Mouse (Mus musculus) frontal cortex, postnatal 10 days (tissue): ENCODE results near the gene Mt1.
A peak's percentile ranks its signal among the peaks of the same experiment; 100 is the strongest.
"Not testable (repeated sequence)": the region's sequence is repeated elsewhere in the genome, so short reads cannot be mapped to it uniquely, and the experiment has no call there.

Experiments used
- DNase-seq, 2 experiments: peaks; one replicate each; pipeline ENCODE4 v3.0.0; 2022; ENCODE audit warnings: low spot score in 2 of 2, mixed read lengths in 1 of 2

The Mt1 gene

DNA sequence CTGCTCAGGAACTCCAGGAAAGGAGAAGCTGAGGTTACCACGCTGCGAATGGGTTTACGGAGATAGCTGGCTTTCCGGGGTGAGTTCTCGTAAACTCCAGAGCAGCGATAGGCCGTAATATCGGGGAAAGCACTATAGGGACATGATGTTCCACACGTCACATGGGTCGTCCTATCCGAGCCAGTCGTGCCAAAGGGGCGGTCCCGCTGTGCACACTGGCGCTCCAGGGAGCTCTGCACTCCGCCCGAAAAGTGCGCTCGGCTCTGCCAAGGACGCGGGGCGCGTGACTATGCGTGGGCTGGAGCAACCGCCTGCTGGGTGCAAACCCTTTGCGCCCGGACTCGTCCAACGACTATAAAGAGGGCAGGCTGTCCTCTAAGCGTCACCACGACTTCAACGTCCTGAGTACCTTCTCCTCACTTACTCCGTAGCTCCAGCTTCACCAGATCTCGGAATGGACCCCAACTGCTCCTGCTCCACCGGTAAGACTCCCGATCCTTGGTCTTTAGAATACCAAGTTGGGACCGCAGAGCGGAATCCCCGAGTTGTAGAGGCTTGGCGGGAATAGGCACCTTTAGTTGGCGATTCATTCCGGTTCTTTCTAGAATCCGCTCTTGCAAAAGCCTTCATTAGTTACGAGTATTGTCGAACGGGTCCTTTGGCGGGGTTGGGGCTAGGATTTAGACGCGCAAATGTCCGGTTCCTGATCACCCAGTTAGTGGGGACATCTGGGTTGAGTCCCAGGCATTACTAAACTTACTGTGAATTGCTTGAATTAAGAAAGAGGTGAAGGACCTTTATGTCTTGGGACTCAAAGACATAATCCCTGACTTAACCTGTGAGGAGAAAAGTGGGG lies at the start of gene Mt1:
Gene Mt1, plus strand, starts transcription at position 226 of the 856 bp plus-strand sequence.
- DNase-seq: peak; percentile 83 to 89

DNA sequence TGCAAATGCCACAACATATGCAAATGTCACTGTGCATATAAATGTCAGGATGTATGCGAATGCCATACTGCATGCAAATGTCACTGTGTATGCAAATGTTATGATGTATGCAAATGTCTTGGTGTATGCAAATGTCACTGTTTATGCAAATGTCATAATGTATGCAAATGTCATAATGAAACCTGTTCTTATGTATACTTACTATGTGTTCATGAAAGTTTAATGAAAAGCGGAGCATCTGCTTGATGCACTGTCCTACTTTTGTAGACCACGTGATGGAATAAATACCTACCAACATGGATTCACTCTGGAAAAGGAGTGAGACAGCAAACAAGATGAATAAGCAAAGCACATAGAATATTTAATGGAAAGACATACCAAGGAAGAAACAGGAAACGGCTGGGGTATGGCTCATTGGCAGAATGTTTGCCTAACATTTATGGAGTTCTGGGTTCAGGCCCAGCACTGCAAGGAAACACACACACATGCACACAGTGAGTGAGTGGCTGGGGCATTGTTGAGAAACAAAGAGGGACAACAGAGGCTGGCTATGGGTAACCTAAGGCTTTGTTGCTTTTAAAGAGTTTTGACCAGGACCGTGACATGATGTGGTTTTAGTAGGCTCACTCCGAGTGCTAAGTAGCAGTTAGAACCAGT lies 49.6 kb upstream of the Mt1 start:
- DNase-seq: no peak

DNA sequence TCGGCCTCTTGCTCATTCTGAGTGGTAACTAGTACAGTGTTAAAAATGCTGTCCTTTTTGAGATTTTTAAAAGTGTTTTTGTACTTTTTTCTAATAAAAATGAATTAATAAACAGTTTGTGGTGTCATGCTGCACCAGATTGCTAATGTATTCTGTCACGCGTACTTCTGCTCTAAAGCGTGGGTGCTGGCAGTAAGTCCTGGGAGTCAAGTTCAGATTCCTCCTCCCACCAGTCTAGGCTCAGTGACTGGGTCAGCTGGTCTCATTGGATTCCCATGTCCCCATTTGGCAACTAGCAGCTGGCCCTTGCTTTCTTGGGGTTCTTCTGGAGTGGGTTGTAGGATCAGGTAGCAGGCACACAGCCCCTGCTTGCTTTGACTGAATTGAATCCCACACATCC lies 48.8 kb upstream of the Mt1 start:
- no peak for DNase-seq

GRCm38 (mm10) chr8:94132096-94132495 lies 46.8 kb upstream of the Mt1 start:
- DNase-seq: no peak

DNA sequence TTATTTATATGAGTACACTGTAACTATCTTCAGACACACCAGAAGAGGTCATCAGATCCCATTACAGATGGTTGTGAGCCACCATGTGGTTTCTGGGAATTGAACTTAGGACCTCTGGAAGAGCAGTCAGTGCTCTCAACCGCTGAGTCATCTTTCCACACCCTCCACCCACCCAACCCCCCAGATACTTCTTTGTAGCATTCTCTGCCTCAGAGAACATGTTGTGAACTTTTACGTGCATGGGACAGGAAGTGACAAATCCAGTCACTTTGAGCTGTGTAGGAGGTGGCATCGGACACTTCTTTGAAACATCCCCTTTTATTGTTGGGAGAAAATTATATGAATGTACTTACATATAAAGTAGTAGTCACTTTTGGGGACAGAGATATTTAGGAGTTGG lies 44.3 kb upstream of the Mt1 start:
- not testable (repeated sequence) for DNase-seq

- no peak for DNase-seq
Observed at GRCm38 (mm10) chr8:94135556-94135955, 43.3 kb upstream of the Mt1 start.

GRCm38 (mm10) chr8:94136192-94136591 lies 42.7 kb upstream of the Mt1 start:
- DNase-seq: no peak

DNA sequence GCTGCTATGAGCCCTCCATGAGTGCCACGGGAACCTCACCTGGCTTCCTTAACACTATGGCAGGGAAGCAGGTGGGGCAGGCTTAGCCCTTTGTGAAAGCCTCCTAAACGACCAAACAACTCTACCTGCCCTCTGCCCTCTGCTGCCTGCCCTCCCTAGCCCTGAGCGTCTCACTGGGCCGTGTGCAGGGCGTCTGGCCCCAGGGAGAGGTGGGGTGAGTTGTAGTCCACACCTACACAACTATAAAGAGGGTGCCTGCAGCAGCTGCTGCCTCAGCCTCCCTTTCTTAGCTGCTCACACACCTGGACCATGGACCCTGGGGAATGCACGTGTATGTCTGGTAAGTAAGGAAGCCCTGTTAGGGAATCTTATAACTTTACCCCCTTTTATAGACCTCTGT lies 41.9 kb upstream of the Mt1 start, which contains the start of gene Mt4:
Gene Mt4, plus strand, starts transcription at position 265 of the 400 bp plus-strand sequence.
- no peak for DNase-seq

- no peak for DNase-seq
Observed at GRCm38 (mm10) chr8:94140266-94140795, 38.6 kb upstream of the Mt1 start.

DNA sequence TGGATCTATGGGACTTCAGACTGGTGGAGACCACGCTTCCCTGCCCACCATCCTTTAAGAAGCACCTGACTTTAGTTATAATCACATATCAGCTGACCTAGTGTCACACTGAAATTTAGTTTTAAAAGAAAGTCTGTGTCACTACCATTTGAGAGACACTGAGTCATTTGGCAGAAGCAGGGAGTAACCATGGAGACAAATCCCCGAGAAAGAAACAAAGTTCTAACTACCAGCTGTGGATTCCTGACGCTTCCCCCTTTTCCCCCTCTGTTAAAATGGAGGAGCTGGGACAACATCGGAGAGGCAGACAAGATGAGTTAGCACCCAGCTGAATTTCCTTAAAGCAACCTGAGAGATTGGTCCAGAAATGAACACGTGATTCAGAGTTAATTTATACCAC lies 30.6 kb upstream of the Mt1 start:
- peak in 1 of 2 experiments; percentile 32 for DNase-seq

DNA sequence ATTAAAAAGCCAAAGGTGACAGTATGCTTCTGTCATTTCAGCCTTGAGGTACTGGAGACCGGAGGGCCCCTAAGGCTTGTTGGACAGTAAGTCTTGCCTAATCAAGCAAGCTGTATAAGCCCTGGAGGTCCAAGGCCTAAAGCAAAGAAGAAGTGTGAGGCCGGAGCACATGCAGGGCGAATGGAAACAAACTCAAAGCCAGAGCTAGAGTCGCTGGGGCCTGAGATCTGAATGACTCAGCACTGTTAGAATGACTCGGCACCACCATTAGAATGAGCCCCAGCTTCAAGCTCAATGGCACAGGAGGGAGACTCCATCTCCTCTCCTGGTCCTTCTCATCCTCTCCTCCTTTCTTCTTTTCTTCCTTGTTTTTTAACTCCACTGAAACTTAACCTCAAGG lies 28.0 kb upstream of the Mt1 start:
- DNase-seq: no peak

DNA sequence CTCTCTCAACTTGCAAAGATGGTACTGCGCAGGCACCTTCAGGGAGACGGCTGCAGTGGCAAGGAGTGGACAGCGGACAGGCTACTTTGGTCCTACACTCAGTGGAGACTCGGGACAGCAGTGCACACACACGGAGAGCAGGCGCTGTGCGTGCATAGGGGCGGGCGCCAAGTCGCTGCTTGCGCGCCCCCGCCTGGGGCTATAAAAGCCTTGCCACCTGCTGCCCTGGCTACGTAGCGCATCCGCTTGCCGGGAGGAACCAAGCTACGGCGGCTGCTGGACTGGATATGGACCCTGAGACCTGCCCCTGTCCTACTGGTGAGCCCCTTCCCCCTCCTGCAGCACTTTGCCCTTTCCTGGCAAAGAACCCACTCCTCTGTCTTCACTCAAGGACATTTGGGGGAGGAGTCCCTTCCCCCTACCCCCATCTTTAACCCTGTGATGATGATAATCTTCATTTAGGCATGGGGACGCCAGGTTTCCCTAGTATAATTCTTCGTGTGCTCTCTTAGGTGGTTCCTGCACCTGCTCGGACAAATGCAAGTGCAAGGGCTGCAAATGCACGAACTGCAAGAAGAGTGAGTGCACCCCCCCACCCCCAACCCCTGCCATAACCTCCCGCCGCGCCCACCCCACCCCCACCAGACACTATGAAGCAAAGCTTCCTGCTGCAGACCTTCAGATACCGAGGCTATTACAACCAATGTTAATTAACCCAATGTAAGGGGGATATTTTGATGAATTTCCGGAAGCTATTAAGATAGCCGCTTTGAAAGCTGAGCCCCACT lies 26.2 kb upstream of the Mt1 start, which contains the start of gene Mt3:
Gene Mt3, plus strand, starts transcription at position 95 of the 788 bp plus-strand sequence.
- peak; percentile 83 to 84 for DNase-seq

DNA sequence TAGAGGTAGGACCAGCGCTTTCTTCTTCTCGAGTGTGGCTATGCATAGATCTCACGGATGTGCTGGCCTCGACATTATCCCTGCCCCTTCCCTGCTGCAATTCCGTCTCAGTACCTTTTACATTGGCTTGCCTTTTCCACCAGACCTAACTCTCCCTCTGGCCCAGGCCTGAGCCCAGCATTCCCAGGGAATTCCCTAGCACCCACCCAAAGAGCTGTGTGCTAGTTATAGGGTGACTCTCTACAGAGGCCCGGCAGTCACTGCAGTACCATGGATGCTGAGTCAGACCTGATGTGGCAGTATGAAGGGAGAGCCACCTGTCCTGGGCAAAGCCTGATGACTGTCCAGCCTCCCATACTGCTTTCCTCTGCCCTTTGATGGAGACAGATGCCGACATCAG lies 25.4 kb upstream of the Mt1 start:
- peak in 1 of 2 experiments; percentile 23 for DNase-seq

DNA sequence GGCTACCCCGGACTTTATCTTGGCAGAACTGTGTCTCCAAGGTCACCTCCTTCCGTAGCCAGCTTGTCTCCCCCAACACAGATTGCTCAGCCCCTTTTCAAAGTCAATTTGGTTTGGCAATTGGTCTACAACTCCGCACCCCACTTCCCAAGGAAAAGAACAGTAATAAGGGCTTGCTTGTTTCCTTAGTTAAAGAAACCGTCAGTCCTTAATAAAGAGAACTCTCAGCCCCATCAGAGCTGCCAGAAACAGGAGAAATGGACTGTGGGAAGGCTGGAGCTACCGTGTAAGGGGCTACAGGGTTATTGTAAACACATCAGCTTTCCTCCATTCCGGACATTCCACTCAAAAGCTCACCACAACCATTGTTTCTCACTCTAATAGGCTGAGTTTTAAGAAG lies 24.3 kb upstream of the Mt1 start:
- DNase-seq: peak; percentile 17 to 29

DNA sequence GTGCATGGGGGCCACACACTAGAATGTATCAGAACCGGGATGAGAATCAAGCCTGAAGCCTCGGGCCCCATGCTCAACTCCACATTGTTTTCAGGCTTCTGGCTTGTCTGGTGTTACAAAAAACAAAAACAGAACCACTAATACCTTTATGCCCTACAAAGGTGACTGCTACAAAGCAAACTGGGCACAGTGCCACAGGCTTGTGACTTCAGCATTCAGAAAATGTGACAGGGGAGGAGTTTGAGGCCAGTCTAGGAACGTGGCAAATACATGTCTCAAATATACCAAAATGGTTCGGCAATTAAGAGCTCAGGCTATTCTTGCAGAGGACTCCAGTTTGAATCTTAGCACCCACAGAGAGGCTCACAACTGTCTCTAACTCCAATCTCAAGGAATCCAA lies 22.8 kb upstream of the Mt1 start:
- DNase-seq: no peak

DNA sequence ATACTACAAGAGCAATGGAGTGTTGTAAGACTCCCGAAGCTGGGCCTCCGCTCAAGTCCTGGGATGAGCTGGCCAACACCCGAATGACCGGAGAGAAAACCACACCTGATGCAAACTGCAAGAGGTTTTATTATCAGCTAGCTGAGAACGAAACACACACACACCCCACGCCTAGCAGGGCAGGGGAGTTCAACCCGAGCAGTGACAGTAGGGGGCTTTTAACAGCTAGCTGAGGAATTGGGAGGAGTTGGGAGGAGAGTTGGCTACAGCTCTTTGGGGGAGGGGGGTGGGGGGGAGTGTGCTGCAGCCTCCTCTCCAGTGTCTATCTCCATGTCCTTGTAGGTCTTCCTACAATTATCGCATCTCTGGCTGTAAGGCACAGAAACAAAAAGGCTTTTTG lies 13.1 kb upstream of the Mt1 start:
- DNase-seq: not testable (repeated sequence)

- DNase-seq: peak; percentile 78 to 88
Observed at GRCm38 (mm10) chr8:94167244-94167643, 11.6 kb upstream of the Mt1 start.

DNA sequence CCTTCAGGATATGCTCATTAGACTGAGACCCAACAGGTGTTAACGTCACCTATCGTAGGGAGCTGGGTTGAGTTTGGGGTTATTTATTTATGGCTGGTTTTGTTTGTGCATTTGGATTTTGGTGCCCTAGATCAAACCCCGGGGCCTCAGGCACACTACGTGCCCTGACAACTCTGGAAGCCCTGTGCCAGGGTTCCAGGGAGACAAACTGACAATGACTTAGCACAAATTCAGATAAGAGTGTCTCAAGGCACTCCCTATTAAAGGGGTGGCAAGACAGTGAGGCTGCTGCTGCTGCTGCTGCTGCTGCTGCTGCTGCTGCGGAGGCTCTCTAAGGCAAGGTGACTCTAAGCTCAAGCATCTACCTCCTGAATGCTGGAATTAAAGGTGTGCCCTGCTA lies 9.3 kb upstream of the Mt1 start:
- DNase-seq: no peak

GRCm38 (mm10) chr8:94171321-94171755 lies 7.5 kb upstream of the Mt1 start:
- DNase-seq: peak in 1 of 2 experiments; percentile 33

- peak; percentile 70 to 79 for DNase-seq
Observed at GRCm38 (mm10) chr8:94172075-94172808, 6.6 kb upstream of the Mt1 start, which contains the start of gene Mt2. Gene Mt2, plus strand, starts transcription at chr8:94172664.
